Mouse (Mus musculus): ENCODE results near the gene Cmtm7. TPM values are rescaled to one million over a fixed set of nuclear protein-coding genes. Genes with fewer than 3 reads are reported as not detected.

Cmtm7 gene
- polyA plus RNA-seq (2012; rRNA removed): 36.7 and 52.9 TPM in 2 replicates
- 43.5 and 49.5 TPM in 2 replicates for polyA plus RNA-seq (2014; fragmentation: Nextera tagmentation; extraction: Ambion mirVana)

- ATAC-seq (ENCODE audit: insufficient read depth) (peak; percentile 74), DNase-seq (ENCODE audit: low read depth in 3 of 3, low spot score in 3 of 3) (no peak)
- no peak for TF ChIP-seq EP300 (IDR thresholded peaks at IDR 0.05; ENCODE audit: low read depth)
- no peak for TF ChIP-seq CTCF (IDR thresholded peaks at IDR 0.05; ENCODE audit: low read depth)
- H3K27me3 ChIP-seq (ENCODE audit: control insufficient read depth, insufficient read depth, low read length): no peaks in the 10 kb centered on the region; the same call in 1 of the 2 replicates
- no peaks in the 10 kb centered on the region for H3K9me3 ChIP-seq (ENCODE audit: control insufficient read depth, low read length)
- no peak within 1 kb of the TSS; the same call in 1 of the 2 replicates for H3K27ac ChIP-seq
- H3K4me3 ChIP-seq (ENCODE audit: insufficient read depth in 1 of 2, low read depth in 2 of 2, low read length in 2 of 2): peak within 1 kb of the TSS; percentile 56 to 59
- H3K4me2 ChIP-seq (ENCODE audit: low read depth): peak within 1 kb of the TSS; percentile 73
- H3K9ac ChIP-seq (replicated peaks): peak within 1 kb of the TSS; percentile 15
- WGBS (ENCODE audit: insufficient replicate concordance): under 1% methylated on average over 50 of the region's 54 CpGs
- H3K36me3 ChIP-seq (replicated peaks; ENCODE audit: control insufficient read depth, insufficient read depth, low read depth): no peaks in the 10 kb centered on the region
- H3K4me1 ChIP-seq (replicated peaks; ENCODE audit: control insufficient read depth in 2 of 2, insufficient read depth in 2 of 2, low read length in 1 of 2): peaks cover 0 to 16% of the 10 kb centered on the region in 2 experiments; a peak in 3 of 4 replicates
Observed at GRCm38 (mm10) chr9:114781526-114782212, at the start of gene Cmtm7. Gene Cmtm7, minus strand, starts transcription at chr9:114781856.

- WGBS (ENCODE audit: insufficient replicate concordance): 56% methylated on average over 7 of the region's 7 CpGs
- ATAC-seq (ENCODE audit: insufficient read depth): no peak
- Histone ChIP-seq H3K27me3 (ENCODE audit: control insufficient read depth, insufficient read depth, low read length) (no peaks in the 10 kb centered on the region), H3K27ac (no peak overlapping the region), H3K4me1 (replicated peaks; ENCODE audit: control insufficient read depth in 2 of 2, insufficient read depth in 2 of 2, low read length in 1 of 2) (peaks cover 0 to 5% of the 10 kb centered on the region in 2 experiments; a peak in 1 of 4 replicates), H3K9ac (replicated peaks) (no peak overlapping the region), H3K9me3 (ENCODE audit: control insufficient read depth, low read length) (no peaks in the 10 kb centered on the region), H3K4me3 (ENCODE audit: insufficient read depth in 1 of 2, low read depth in 2 of 2, low read length in 2 of 2) (no peak overlapping the region), H3K36me3 (replicated peaks; ENCODE audit: control insufficient read depth, insufficient read depth, low read depth) (no peaks in the 10 kb centered on the region), H3K4me2 (ENCODE audit: low read depth) (no peak overlapping the region)
- no peak for DNase-seq (ENCODE audit: low read depth in 3 of 3, low spot score in 3 of 3)
- TF ChIP-seq EP300 (IDR thresholded peaks at IDR 0.05; ENCODE audit: low read depth): no peak
- no peak for TF ChIP-seq CTCF (IDR thresholded peaks at IDR 0.05; ENCODE audit: low read depth)
Observed at GRCm38 (mm10) chr9:114830351-114830750, 48.7 kb upstream of the Cmtm7 start.

GRCm38 (mm10) chr9:114829669-114830068 is 48.0 kb upstream of the Cmtm7 start:
- Histone ChIP-seq H3K36me3 (replicated peaks; ENCODE audit: control insufficient read depth, insufficient read depth, low read depth) (no peaks in the 10 kb centered on the region), H3K4me1 (replicated peaks; ENCODE audit: control insufficient read depth in 2 of 2, insufficient read depth in 2 of 2, low read length in 1 of 2) (peaks cover 0 to 5% of the 10 kb centered on the region in 2 experiments; a peak in 1 of 4 replicates), H3K4me2 (ENCODE audit: low read depth) (no peak overlapping the region), H3K9me3 (ENCODE audit: control insufficient read depth, low read length) (no peaks in the 10 kb centered on the region), H3K4me3 (ENCODE audit: insufficient read depth in 1 of 2, low read depth in 2 of 2, low read length in 2 of 2) (no peak overlapping the region), H3K27me3 (ENCODE audit: control insufficient read depth, insufficient read depth, low read length) (no peaks in the 10 kb centered on the region), H3K27ac (no peak overlapping the region), H3K9ac (replicated peaks) (no peak overlapping the region)
- DNase-seq (ENCODE audit: low read depth in 3 of 3, low spot score in 3 of 3): peak in 1 of 3 experiments; percentile 12
- ATAC-seq (ENCODE audit: insufficient read depth): no peak
- WGBS (ENCODE audit: insufficient replicate concordance): 75% methylated on average over 8 of the region's 8 CpGs
- TF ChIP-seq CTCF (IDR thresholded peaks at IDR 0.05; ENCODE audit: low read depth) (no peak), EP300 (IDR thresholded peaks at IDR 0.05; ENCODE audit: low read depth) (no peak)

- no peak overlapping the region for H3K9ac ChIP-seq (replicated peaks)
- no peaks in the 10 kb centered on the region for H3K27me3 ChIP-seq (ENCODE audit: control insufficient read depth, insufficient read depth, low read length)
- no peak overlapping the region for H3K27ac ChIP-seq
- H3K9me3 ChIP-seq (ENCODE audit: control insufficient read depth, low read length): no peaks in the 10 kb centered on the region
- no peak for DNase-seq (ENCODE audit: low read depth in 3 of 3, low spot score in 3 of 3)
- no peaks in the 10 kb centered on the region for H3K36me3 ChIP-seq (replicated peaks; ENCODE audit: control insufficient read depth, insufficient read depth, low read depth)
- peak; percentile 23; the same call in 1 of the 2 replicates for TF ChIP-seq CTCF (IDR thresholded peaks at IDR 0.05; ENCODE audit: low read depth)
- TF ChIP-seq EP300 (IDR thresholded peaks at IDR 0.05; ENCODE audit: low read depth): no peak
- no peak overlapping the region for H3K4me3 ChIP-seq (ENCODE audit: insufficient read depth in 1 of 2, low read depth in 2 of 2, low read length in 2 of 2)
- no peak for ATAC-seq (ENCODE audit: insufficient read depth)
- H3K4me1 ChIP-seq (replicated peaks; ENCODE audit: control insufficient read depth in 2 of 2, insufficient read depth in 2 of 2, low read length in 1 of 2): peaks cover 0 to 4% of the 10 kb centered on the region in 2 experiments; a peak in 1 of 4 replicates
- WGBS (ENCODE audit: insufficient replicate concordance): 74% methylated on average over 6 of the region's 6 CpGs
- H3K4me2 ChIP-seq (ENCODE audit: low read depth): no peak overlapping the region
Observed at GRCm38 (mm10) chr9:114828377-114828776, 46.7 kb upstream of the Cmtm7 start.

GRCm38 (mm10) chr9:114827242-114827852 is 45.7 kb upstream of the Cmtm7 start:
- H3K9me3 ChIP-seq (ENCODE audit: control insufficient read depth, low read length): no peaks in the 10 kb centered on the region
- no peak for TF ChIP-seq EP300 (IDR thresholded peaks at IDR 0.05; ENCODE audit: low read depth)
- no peak for TF ChIP-seq CTCF (IDR thresholded peaks at IDR 0.05; ENCODE audit: low read depth)
- H3K9ac ChIP-seq (replicated peaks): no peak overlapping the region
- no peaks in the 10 kb centered on the region for H3K36me3 ChIP-seq (replicated peaks; ENCODE audit: control insufficient read depth, insufficient read depth, low read depth)
- no peak for ATAC-seq (ENCODE audit: insufficient read depth)
- H3K4me2 ChIP-seq (ENCODE audit: low read depth): no peak overlapping the region
- H3K27me3 ChIP-seq (ENCODE audit: control insufficient read depth, insufficient read depth, low read length): no peaks in the 10 kb centered on the region
- no peak overlapping the region for H3K4me3 ChIP-seq (ENCODE audit: insufficient read depth in 1 of 2, low read depth in 2 of 2, low read length in 2 of 2)
- WGBS (ENCODE audit: insufficient replicate concordance): 61% methylated on average over 1 of the region's 1 CpGs
- peaks cover 0 to 4% of the 10 kb centered on the region in 2 experiments; a peak in 1 of 4 replicates for H3K4me1 ChIP-seq (replicated peaks; ENCODE audit: control insufficient read depth in 2 of 2, insufficient read depth in 2 of 2, low read length in 1 of 2)
- DNase-seq (ENCODE audit: low read depth in 3 of 3, low spot score in 3 of 3): no peak
- H3K27ac ChIP-seq: no peak overlapping the region

Measured in liver, embryonic 14.5 days (tissue).